Mouse (Mus musculus) erythroblast, adult 5-6 weeks (primary cell): ENCODE measurements around the gene Zfp318. TPM values are rescaled to one million over a fixed set of nuclear protein-coding genes. Genes with fewer than 3 reads are reported as not detected.

Experiments
- ATAC-seq: replicated peaks from 2 replicates; pipeline ENCODE4 v1.8.0; 2016; ENCODE audit warnings: moderate number of reproducible peaks, mild to moderate bottlenecking, moderate TSS enrichment, inconsistent platforms; ENCODE audit not compliant: poor library complexity, low FRiP score, severe bottlenecking
- total RNA-seq, 2 experiments: library from RNA; stranded (forward) in 1 of 2; stranded (reverse) in 1 of 2; fragments of 150-400 nt in 1 of 2; fragments of 200-764, 138-1000 nt in 1 of 2; gene quantifications; 2 replicates each; pipeline versions ENCODE4 v1.2.3 to v1.2.4; 2015 to 2017; ENCODE audit warnings: low replicate concordance in 2 of 2

The Zfp318 gene
- total RNA-seq (2015; ENCODE audit: low replicate concordance), result 3.6 and 5.6 TPM in 2 replicates
- 3.9 and 4.7 TPM in 2 replicates for total RNA-seq (2017; ENCODE audit: low replicate concordance)

- ATAC-seq, result peak; percentile 91
Observed at GRCm38 (mm10) chr17:46383294-46384060, at the start of gene Zfp318. TSS of gene Zfp318 (plus strand) at chr17:46383731.

DNA sequence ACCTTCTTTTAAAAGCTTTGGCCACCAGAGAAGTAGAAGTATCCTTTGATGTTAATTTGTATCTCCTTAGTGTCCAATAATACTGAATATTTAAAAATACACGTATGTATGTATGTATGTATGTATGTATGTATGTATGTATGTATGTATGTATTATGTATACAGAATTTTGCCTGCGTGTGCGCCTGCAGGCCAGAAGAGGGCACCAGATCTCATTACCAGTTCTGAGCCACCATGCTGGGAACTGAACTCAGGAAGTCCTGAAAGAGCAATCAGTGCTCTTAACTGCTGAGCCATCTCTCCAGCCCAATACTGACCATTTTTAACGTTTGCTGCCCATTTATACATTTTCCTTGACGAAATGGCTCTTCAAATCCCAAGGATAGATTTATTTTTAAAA, 47.1 kb upstream of the Zfp318 start:
- no peak for ATAC-seq

GRCm38 (mm10) chr17:46341208-46341607, 42.3 kb upstream of the Zfp318 start:
- no peak for ATAC-seq

GRCm38 (mm10) chr17:46351026-46351700, 32.4 kb upstream of the Zfp318 start:
- ATAC-seq, result no peak

DNA sequence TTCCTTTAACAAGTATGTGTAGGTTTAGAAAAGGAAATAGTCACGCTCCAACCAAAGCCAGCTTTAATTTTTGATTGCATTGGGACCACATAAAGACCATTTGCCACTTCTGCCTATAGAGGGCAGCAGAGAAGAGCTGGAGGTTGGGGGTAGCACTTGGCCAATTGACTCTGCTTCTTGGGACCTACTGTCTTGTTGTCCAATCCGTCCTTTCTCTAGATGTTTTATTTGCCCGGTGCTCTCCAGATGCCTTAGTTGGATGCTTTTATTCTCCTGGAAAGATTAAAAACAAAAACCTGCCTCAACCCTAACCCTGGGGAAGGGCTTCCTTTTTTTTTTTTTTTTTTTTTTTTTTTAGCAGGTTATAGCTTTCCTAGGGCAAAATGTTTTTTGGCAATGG, 11.7 kb upstream of the Zfp318 start:
- no peak for ATAC-seq

- no peak for ATAC-seq
Observed at GRCm38 (mm10) chr17:46378564-46378963, 5.0 kb upstream of the Zfp318 start.

DNA sequence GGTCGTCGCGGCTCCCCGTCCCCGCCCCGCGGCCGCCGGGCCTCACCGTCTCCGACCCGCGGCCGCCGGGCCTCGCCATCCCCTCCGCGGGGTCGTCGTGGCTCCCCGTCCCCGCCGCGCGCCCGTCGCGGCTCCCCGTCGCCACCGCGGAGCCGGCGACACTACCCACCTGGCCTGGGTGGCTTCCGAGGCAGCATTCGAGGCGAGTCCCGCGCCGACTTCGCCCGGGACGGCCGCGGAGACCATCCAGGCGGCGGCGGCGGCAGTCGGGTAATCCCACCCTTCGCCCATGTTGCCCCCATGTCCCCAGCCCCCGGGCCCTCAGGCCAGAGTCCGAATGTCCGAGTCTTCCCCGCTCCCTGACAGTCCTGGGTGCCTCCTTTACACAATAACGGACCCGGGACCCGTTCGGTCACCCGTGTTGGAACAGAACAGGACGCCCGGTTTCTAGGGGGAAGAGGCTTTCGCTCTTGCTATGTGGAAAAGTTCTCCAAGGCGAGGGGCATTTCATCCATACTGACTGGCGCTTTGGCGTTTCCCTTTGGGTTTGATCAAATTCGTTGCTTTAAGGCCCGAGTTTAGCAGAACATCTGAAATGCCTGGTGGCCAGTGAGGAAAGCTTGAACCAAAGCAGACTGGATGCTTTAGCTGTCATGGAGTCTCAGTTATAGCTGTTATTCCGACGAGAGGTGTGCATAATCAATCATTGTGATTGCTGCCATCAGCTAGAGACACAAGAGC, 700 bp downstream of the Zfp318 start:
- no peak for ATAC-seq

DNA sequence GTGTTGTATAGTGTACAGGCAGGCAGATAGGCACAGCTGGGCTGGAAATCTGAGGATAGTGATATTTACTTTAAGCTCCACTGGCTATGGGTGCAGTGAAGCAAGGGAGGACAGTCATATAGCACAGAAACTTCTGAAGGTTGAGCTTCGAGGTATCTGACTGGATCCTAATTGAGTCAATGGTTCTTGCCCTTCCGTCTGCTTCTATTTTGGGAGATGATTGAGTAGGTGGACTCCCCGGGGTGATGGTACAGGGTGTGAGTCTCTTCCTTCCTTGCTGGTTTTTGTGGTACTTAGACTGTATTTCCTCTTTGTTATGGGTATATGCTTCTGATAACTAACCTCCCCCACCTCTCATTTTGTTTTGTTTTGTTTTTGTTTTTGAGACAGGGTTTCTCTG, 4.7 kb downstream of the Zfp318 start:
- no peak for ATAC-seq

- ATAC-seq, result no peak
Observed at GRCm38 (mm10) chr17:46393012-46393411, 9.5 kb downstream of the Zfp318 start.

DNA sequence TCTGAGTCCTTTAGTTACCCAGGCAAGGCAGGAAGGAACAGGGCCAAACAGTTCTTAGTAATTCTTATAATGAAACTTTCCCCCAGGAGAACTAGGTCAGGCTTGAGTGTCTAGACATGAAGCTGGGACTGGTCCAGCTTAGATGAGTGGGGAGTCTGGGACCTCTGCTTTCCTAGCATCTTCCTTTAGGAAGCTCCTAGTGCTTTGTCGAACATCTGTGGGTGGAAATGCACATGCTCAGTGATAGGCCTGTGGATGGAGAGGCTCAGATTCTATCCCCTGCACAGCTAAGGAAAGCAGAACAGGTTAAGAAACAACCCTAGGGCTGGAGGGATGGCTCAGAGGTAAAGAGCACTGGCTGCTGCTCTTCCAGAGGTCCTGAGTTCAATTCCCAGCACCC, 11.1 kb downstream of the Zfp318 start:
- no peak for ATAC-seq

DNA sequence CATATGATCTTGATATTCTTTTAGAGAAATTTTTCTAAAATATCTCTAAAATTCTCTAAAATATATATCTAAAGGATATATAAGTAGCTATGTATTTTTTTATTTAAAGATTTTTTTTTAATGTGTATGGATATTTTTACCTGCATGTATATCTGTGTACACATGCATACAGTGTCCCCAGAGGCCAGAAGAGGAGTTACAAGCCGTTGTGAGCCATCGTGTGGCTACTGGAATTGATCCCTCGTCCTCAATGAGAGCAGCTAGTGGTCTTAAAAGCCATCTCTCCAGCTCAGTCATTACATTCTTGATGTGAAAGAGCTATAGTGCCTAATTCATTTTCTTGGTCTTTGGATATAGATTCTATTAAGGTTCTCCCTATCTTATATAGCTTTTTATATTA, 24.9 kb downstream of the Zfp318 start:
- no peak for ATAC-seq

DNA sequence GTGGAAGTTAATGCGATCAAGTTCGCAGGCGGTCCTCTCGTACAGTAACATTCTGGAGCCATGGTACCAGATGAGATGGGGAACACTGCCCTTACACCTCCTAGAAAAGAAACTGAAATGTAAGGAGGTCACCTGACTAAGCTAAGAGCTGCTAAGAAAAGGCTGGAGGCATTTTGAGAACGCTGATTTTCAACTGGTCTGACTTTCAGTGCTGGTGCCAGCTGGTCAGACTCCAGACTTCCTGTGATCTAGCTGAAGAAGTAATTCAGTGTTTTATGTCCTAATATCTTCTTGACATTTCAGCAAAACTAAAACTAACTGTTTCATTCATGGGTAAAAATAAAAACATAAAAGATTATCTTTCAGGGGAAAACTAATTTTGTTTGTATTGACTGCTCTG, 35.1 kb downstream of the Zfp318 start:
- ATAC-seq, result no peak

DNA sequence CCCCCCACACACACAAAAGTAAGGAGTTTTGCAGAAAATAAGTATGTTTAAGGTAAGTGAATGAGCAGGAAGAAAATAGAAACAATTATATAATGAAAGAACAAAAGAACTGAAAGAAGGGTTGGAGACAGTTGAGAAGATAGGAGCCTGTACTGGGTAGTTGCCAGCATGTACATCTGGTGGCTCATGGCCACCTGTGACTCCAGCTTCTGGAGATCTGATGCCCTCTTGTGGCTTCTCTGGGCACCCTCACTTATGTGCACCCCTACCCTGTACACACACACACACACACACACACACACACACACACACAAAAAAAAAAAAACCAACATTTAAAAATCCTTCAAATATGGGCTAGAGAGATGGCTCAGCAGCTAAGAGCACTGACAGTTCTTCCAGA, 36.2 kb downstream of the Zfp318 start:
- no peak for ATAC-seq

DNA sequence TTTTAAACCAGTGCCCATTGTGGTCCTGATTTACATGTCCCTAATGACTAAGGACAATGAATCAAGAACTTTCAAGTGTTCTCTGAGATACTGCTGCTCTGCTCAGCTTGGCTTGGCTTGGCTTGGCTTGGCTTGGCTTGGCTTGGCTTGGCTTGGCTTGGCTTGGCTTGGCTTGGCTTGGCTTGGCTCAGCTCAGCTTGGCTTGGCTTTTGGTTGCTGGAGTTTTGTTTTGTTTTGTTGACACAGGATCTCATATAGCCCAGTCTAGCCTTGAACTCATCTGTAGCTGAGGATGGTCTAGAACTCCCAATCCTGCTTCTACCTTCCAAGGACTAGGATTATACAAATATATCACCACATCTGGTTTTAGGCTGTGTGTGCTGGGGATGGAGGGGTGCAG, 43.0 kb downstream of the Zfp318 start:
- no peak for ATAC-seq

- ATAC-seq, result no peak
Observed at GRCm38 (mm10) chr17:46428761-46429414, 45.4 kb downstream of the Zfp318 start, which contains the start of gene Crip3. TSS of gene Crip3 (plus strand) at chr17:46428926.

GRCm38 (mm10) chr17:46433627-46434026, 50.1 kb downstream of the Zfp318 start:
- ATAC-seq, result no peak

DNA sequence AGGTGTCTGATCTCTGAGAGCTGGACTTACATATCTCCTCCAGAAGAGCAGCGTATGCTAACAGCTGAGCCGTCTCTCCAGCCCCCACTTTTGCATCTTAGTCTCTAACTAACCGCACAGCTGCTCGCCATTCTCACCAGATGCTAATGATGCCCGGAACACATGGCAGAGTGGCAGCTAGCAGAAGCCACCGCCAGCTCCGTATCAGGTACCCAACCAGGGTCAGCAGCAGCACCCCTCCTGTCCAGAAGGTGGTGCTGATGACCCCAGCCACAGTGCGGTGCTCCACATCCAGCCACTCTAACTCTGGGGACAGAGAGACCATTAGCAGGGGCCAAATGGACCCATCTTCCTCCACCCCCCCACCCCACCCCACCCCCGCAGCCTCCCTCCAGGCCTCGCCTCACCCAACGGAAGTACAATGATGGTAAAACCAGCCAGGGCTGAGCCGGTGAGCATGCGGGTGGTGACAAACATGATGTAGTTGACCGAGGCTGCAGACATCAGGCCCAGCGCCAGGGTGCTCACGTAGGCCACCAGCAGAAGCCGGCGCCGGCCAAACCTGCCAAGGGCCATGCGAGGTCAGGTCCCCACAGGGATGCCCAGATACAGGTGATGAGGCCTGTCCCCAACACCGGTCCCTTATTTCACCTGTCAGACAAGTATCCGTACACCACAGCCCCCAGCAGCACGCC, 53.3 kb downstream of the Zfp318 start:
- ATAC-seq, result no peak

DNA sequence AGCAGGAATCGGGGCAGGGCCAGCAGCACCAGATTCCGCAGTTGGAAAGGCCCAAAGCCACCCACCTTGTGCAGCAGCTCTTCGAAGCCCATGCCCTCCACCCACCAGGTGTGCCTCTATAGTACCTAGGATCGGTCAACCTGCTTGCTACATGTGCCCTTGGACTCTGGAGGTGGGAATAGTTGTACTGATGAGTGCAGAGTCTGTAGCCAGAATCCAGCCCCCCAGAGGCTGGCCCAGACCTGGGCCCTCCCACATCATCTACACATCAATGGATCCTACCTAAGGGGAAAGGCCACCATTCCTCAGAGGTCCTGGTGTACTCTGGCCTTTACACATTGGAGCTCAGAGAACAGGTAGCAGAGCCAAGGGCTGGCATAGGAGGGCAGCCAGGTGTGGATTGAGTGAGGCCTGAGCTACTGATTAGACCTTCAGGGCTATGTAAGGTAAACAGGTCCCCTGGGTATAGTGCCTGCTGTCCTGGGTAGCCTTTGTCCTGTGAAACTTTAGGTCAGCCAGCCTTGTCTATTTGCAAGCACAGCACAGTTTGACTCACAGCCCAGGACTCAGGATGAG, 54.9 kb downstream of the Zfp318 start, which contains the start of gene Slc22a7:
Slc22a7 (minus strand) TSS at position 160 of the 576 bp plus-strand sequence.
- peak; percentile 21; the same call in 1 of the 2 replicates for ATAC-seq

DNA sequence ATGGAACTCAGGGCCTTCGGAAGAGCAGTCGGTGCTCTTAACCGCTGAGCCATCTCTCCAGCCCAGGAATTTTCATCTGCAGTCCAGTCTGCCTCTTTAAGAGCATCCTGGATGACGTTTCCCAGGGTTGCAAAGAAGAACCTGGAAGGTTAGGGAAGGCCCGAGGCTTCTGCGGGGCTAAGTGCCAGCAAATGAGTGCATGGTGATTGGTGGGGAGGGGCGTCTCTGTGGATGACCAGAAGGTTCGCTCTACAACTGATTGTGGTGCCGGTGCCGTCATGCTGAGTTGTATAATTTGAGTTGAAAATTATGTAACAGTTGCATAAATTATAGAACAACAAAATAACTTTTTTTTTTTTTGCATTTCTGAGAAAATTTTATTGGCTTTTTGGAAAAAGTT, 55.6 kb downstream of the Zfp318 start:
- ATAC-seq, result no peak
